Mouse (Mus musculus): ENCODE measurements at regions not wholly inside any gene's neighbourhood (a gene's known extent, or its start where the extent isn't known, plus 50 kb on each side); places are given as distances from the start of the nearest gene placed in this dataset.

- no peak for TF ChIP-seq CTCF (IDR thresholded peaks at IDR 0.05; ENCODE audit: low read depth, low read length)
- no peak for TF ChIP-seq POLR2A (IDR thresholded peaks at IDR 0.05; ENCODE audit: borderline replicate concordance, low read depth, low read length)
Observed at GRCm38 (mm10) chr12:9113652-9114051, 83.9 kb downstream of the Ttc32 start.
